Mouse (Mus musculus) lung, postnatal 0 days (tissue): ENCODE results near the gene Mylk. TPM values are rescaled to one million over a fixed set of nuclear protein-coding genes. Genes with fewer than 3 reads are reported as not detected.

Source experiments
- ATAC-seq: fragments of 200-750 bp; cut with Nextera tagmentation; 2 replicates; pipeline ENCODE4 v1.8.0; 2017; ENCODE audit warnings: moderate library complexity
- DNase-seq: peaks from one replicate; pipeline ENCODE4 v3.0.0-alpha.2; 2016; ENCODE audit warnings: low spot score
- H3K27ac ChIP-seq: fragments of 300-500 bp; sonication (generic); 2 replicates; pipeline ENCODE4 v1.5.1; 2014; ENCODE audit warnings: antibody characterized with exemption, mild to moderate bottlenecking, low read length, mixed read lengths
- H3K27me3 ChIP-seq: fragments of 300-500 bp; sonication (generic); replicated peaks from 2 replicates; pipeline ENCODE4 v1.6.1; 2014; ENCODE audit warnings: low read length, mixed read lengths; ENCODE audit not compliant: insufficient read depth
- H3K36me3 ChIP-seq: fragments of 300-500 bp; sonication (generic); 2 replicates; pipeline ENCODE4 v1.6.1; 2014; ENCODE audit warnings: low read length, mixed read lengths; ENCODE audit not compliant: insufficient read depth
- H3K4me1 ChIP-seq: fragments of 300-500 bp; sonication (generic); 2 replicates; pipeline ENCODE4 v1.6.1; 2014; ENCODE audit warnings: antibody characterized with exemption, low read depth, low read length, mixed read lengths; ENCODE audit not compliant: insufficient read depth
- H3K4me2 ChIP-seq: fragments of 300-500 bp; sonication (generic); replicated peaks from 2 replicates; pipeline ENCODE4 v1.6.1; 2014; ENCODE audit warnings: low read depth, mild to moderate bottlenecking, low read length, moderate library complexity, mixed read lengths
- H3K4me3 ChIP-seq: fragments of 300-500 bp; sonication (generic); 2 replicates; pipeline ENCODE4 v1.5.1; 2014; ENCODE audit warnings: low read depth, low read length
- H3K9ac ChIP-seq: fragments of 300-500 bp; sonication (generic); replicated peaks from 2 replicates; pipeline ENCODE4 v1.6.1; 2014; ENCODE audit warnings: low read depth, mild to moderate bottlenecking
- H3K9me3 ChIP-seq: fragments of 300-500 bp; sonication (generic); 2 replicates; pipeline ENCODE4 v1.6.1; 2016; ENCODE audit warnings: low read length, mixed read lengths
- CTCF ChIP-seq: IDR thresholded peaks from 2 replicates; pipeline ENCODE4 v1.5.1; 2016; ENCODE audit warnings: antibody characterized with exemption, mild to moderate bottlenecking
- EP300 ChIP-seq: IDR thresholded peaks from 2 replicates; pipeline ENCODE4 v1.6.1; 2016; ENCODE audit warnings: antibody characterized with exemption, mild to moderate bottlenecking, control low read depth
- WGBS: fragments of 180-500 bp; shearing (Covaris S2); extraction: QIAGEN DNeasy Blood & Tissue Kit; methylation state at CpG from one replicate; pipeline ENCODE4 v1.1.7; 2014; 5-methylcytosine and 5-hydroxymethylcytosine counted together
- polyA plus RNA-seq: library from polyadenylated mRNA; unstranded; fragments of >200 nt; fragmentation: Nextera tagmentation; extraction: Ambion mirVana; gene quantifications from 2 replicates; pipeline ENCODE4 v1.2.1, GENCODE M21; 2015

The Mylk gene
- polyA plus RNA-seq, 1 experiment from 2014 or later = 55.7 TPM

- Histone ChIP-seq H3K4me1 (no peaks in the 10 kb centered on the region), H3K27me3 (no peaks in the 10 kb centered on the region), H3K9ac (no peak overlapping the region), H3K36me3 (no peaks in the 10 kb centered on the region), H3K4me2 (no peak overlapping the region), H3K9me3 (no peaks in the 10 kb centered on the region), H3K27ac (no peak overlapping the region), H3K4me3 (no peak overlapping the region)
- no peak for DNase-seq
- WGBS = 76% methylated on average over 6 of the region's 6 CpGs
- no peak for ATAC-seq
- no peak for TF ChIP-seq CTCF
- TF ChIP-seq EP300 = no peak
Observed at GRCm38 (mm10) chr16:35046081-35046775, 301.2 kb downstream of the Mylk start.

GRCm38 (mm10) chr16:35047272-35047969, 302.4 kb downstream of the Mylk start:
- no peaks in the 10 kb centered on the region for H3K36me3 ChIP-seq
- H3K4me3 ChIP-seq = no peak overlapping the region
- DNase-seq = no peak
- TF ChIP-seq EP300 (no peak), CTCF (no peak)
- H3K9ac ChIP-seq = no peak overlapping the region
- no peaks in the 10 kb centered on the region for H3K4me1 ChIP-seq
- no peak for ATAC-seq
- no peaks in the 10 kb centered on the region for H3K27me3 ChIP-seq
- no peak overlapping the region for H3K27ac ChIP-seq
- H3K9me3 ChIP-seq = no peaks in the 10 kb centered on the region
- 78% methylated on average over 6 of the region's 6 CpGs for WGBS
- no peak overlapping the region for H3K4me2 ChIP-seq

- TF ChIP-seq CTCF = no peak
- no peak for TF ChIP-seq EP300
- no peak overlapping the region for H3K4me2 ChIP-seq
- H3K9me3 ChIP-seq = no peaks in the 10 kb centered on the region
- no peak overlapping the region for H3K9ac ChIP-seq
- H3K27me3 ChIP-seq = no peaks in the 10 kb centered on the region
- no peaks in the 10 kb centered on the region for H3K4me1 ChIP-seq
- ATAC-seq = no peak
- no peak overlapping the region for H3K4me3 ChIP-seq
- DNase-seq = no peak
- H3K27ac ChIP-seq = no peak overlapping the region
- H3K36me3 ChIP-seq = no peaks in the 10 kb centered on the region
- WGBS = 53% methylated on average over 5 of the region's 5 CpGs
Observed at GRCm38 (mm10) chr16:35051066-35051465, 306.1 kb downstream of the Mylk start.

Other genes with a start within 250 kb of the Mylk start
- gene Kalrn, start 171.7 kb upstream of the Mylk start, polyA plus RNA-seq = 12.7 and 13.6 TPM in 2 replicates
- not detected in 2 replicates for gene Ropn1, start 95.3 kb upstream of the Mylk start, polyA plus RNA-seq
- 2.7 and 2.9 TPM in 2 replicates for gene Ccdc14, start 54.6 kb upstream of the Mylk start, polyA plus RNA-seq